Mouse (Mus musculus) inflammation-experienced regulatory T-cells, adult 6 months (primary cell): Measurements from ENCODE around the gene Man2a2. TPM values are rescaled to one million over a fixed set of nuclear protein-coding genes. Genes with fewer than 3 reads are reported as not detected.

ENCODE experiments used
- ATAC-seq: one replicate; pipeline ENCODE4 v1.8.0; 2017
- polyA plus RNA-seq, 3 experiments: library from polyadenylated mRNA; unstranded; fragments of 100-300 nt; shearing (Covaris generic); gene quantifications; one replicate each; pipeline ENCODE4 v1.2.1; 2017

Gene Man2a2
- polyA plus RNA-seq, 3 experiments from 2014 or later, result 11.1 to 30.9 (median 16.4) TPM

- ATAC-seq, result peak; percentile 9
Measured at GRCm38 (mm10) chr7:80369461-80369860, 1.7 kb downstream of the Man2a2 start.

GRCm38 (mm10) chr7:80368635-80369421 lies 2.3 kb downstream of the Man2a2 start:
- peak; percentile 48 for ATAC-seq

GRCm38 (mm10) chr7:80368009-80368408 lies 3.2 kb downstream of the Man2a2 start:
- ATAC-seq, result no peak

- ATAC-seq, result no peak
Measured at GRCm38 (mm10) chr7:80367232-80367631, 3.9 kb downstream of the Man2a2 start.

GRCm38 (mm10) chr7:80365759-80366158 lies 5.4 kb downstream of the Man2a2 start:
- no peak for ATAC-seq

- ATAC-seq, result no peak
Measured at GRCm38 (mm10) chr7:80360435-80360834, 10.7 kb downstream of the Man2a2 start.

- ATAC-seq, result no peak
Measured at GRCm38 (mm10) chr7:80358039-80358438, 13.1 kb downstream of the Man2a2 start.

- ATAC-seq, result no peak
Measured at GRCm38 (mm10) chr7:80357156-80357555, 14.0 kb downstream of the Man2a2 start.

- no peak for ATAC-seq
Measured at GRCm38 (mm10) chr7:80356351-80356750, 14.8 kb downstream of the Man2a2 start.

GRCm38 (mm10) chr7:80352920-80353319 lies 18.3 kb downstream of the Man2a2 start:
- no peak for ATAC-seq

GRCm38 (mm10) chr7:80350808-80351207 lies 20.4 kb downstream of the Man2a2 start:
- no peak for ATAC-seq

GRCm38 (mm10) chr7:80347670-80348586 lies 23.2 kb downstream of the Man2a2 start:
- no peak for ATAC-seq

GRCm38 (mm10) chr7:80346830-80347229 lies 24.3 kb downstream of the Man2a2 start:
- ATAC-seq, result no peak

GRCm38 (mm10) chr7:80346173-80346572 lies 25.0 kb downstream of the Man2a2 start:
- ATAC-seq, result no peak

- no peak for ATAC-seq
Measured at GRCm38 (mm10) chr7:80343270-80344018, 27.7 kb downstream of the Man2a2 start.

- peak; percentile 53 for ATAC-seq
Measured at GRCm38 (mm10) chr7:80342858-80343257, 28.3 kb downstream of the Man2a2 start, which contains the start of gene Hddc3. Hddc3 (plus strand) TSS chr7:80343104.

- no peak for ATAC-seq
Measured at GRCm38 (mm10) chr7:80341793-80342192, 29.4 kb downstream of the Man2a2 start.

- ATAC-seq, result peak; percentile 53
Measured at GRCm38 (mm10) chr7:80340793-80341192, 30.4 kb downstream of the Man2a2 start, which contains the start of gene Unc45a. Unc45a (minus strand) TSS chr7:80341005.

- ATAC-seq, result peak; percentile 94
Measured at GRCm38 (mm10) chr7:80339793-80340628, 31.2 kb downstream of the Man2a2 start.

- ATAC-seq, result no peak
Measured at GRCm38 (mm10) chr7:80339371-80339770, 31.8 kb downstream of the Man2a2 start.

- ATAC-seq, result no peak
Measured at GRCm38 (mm10) chr7:80336932-80337331, 34.2 kb downstream of the Man2a2 start.

- no peak for ATAC-seq
Measured at GRCm38 (mm10) chr7:80334848-80335247, 36.3 kb downstream of the Man2a2 start.
